Mouse (Mus musculus) left cerebral cortex, adult 11 months (tissue): Measurements from ENCODE around the gene Vmn2r22.
A peak's percentile ranks its signal among the peaks of the same experiment; 100 is the strongest.
"Not testable (repeated sequence)": the region's sequence is repeated elsewhere in the genome, so short reads cannot be mapped to it uniquely, and the experiment has no call there.

ENCODE experiments used
- DNase-seq: peaks from one replicate; pipeline ENCODE4 v3.0.0; 2022; ENCODE audit warnings: low spot score

Vmn2r22 gene

GRCm38 (mm10) chr6:123650625-123651024 is at the start of gene Vmn2r22:
Gene Vmn2r22 (minus strand): TSS chr6:123650725.
- not testable (repeated sequence) for DNase-seq

- no peak for DNase-seq
Measured at GRCm38 (mm10) chr6:123697213-123697612, 46.7 kb upstream of the Vmn2r22 start.

GRCm38 (mm10) chr6:123696639-123697038 is 46.1 kb upstream of the Vmn2r22 start:
- not testable (repeated sequence) for DNase-seq

GRCm38 (mm10) chr6:123657040-123657439 is 6.5 kb upstream of the Vmn2r22 start:
- peak; percentile 7 for DNase-seq

GRCm38 (mm10) chr6:123639394-123639793 is 11.1 kb downstream of the Vmn2r22 start:
- DNase-seq, result not testable (repeated sequence)

GRCm38 (mm10) chr6:123623784-123624183 is 26.7 kb downstream of the Vmn2r22 start:
- DNase-seq, result not testable (repeated sequence)

- not testable (repeated sequence) for DNase-seq
Measured at GRCm38 (mm10) chr6:123588368-123588767, 62.2 kb downstream of the Vmn2r22 start.

GRCm38 (mm10) chr6:123587796-123588328 is 62.7 kb downstream of the Vmn2r22 start:
- not testable (repeated sequence) for DNase-seq

- DNase-seq, result not testable (repeated sequence)
Measured at GRCm38 (mm10) chr6:123583988-123584387, 66.5 kb downstream of the Vmn2r22 start.

- DNase-seq, result not testable (repeated sequence)
Measured at GRCm38 (mm10) chr6:123574698-123575097, 75.8 kb downstream of the Vmn2r22 start.
